Mouse (Mus musculus) mouse trophoblast stem cell (cell line): Measurements from ENCODE around the gene 4930480E11Rik.
"Not testable (repeated sequence)": the region's sequence is repeated elsewhere in the genome, so short reads cannot be mapped to it uniquely, and the experiment has no call there.

Experiments
- in situ Hi-C, 2 experiments: fragments of 300-500 bp; cut with MseI, MboI; formaldehyde crosslinking; loops; 2 replicates in 1 of 2; 3 replicates in 1 of 2; pipeline ENCODE4 v1.15.1; 2025

Gene 4930480E11Rik

DNA sequence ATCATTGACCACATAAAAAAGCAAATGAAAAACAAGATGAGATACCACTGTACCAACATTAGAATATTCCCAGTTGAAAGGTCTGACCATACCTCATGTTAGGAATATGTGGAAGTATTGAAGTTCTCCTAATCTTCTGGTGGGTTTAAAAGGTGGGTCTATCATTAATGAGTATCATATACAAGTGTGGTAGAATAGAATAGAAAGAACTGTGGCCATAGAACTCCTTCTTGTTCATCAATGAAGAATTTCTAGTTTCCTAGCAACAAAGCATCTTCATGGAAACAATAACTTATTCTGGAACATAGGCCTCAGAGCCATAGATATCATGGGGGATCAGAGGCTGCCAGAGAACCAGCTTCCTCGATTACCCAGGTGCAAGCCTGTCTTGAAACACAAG, at the start of gene 4930480E11Rik:
Gene 4930480E11Rik, plus strand, starts transcription at position 301 of the 400 bp plus-strand sequence.
- in situ Hi-C loops: no loop called here

- in situ Hi-C loops: not testable (repeated sequence)
Observed at GRCm38 (mm10) chrX:78403346-78403745, 33.9 kb downstream of the 4930480E11Rik start.
